Mouse (Mus musculus): ENCODE measurements around the gene Pcx. TPM values are rescaled to one million over a fixed set of nuclear protein-coding genes. Genes with fewer than 3 reads are reported as not detected.
A peak's percentile ranks its signal among the peaks of the same experiment; 100 is the strongest.

Pcx gene
- total and polyA plus RNA-seq, 2 experiments from 2014 or later: 50.5 to 84.0 TPM

GRCm38 (mm10) chr19:4567665-4568064 is 57.4 kb downstream of the Pcx start:
- H3K4me3 ChIP-seq (ENCODE audit: low read length): no peak overlapping the region

GRCm38 (mm10) chr19:4568832-4569231 is 58.6 kb downstream of the Pcx start:
- H3K36me3 ChIP-seq (ENCODE audit: insufficient read depth, low read length): no peaks in the 10 kb centered on the region
- H3K9me3 ChIP-seq (ENCODE audit: low read length): no peaks in the 10 kb centered on the region
- H3K4me1 ChIP-seq (ENCODE audit: insufficient read depth, low read length): no peaks in the 10 kb centered on the region
- no peak overlapping the region for H3K4me3 ChIP-seq (ENCODE audit: low read length)
- DNase-seq (ENCODE audit: low spot score): no peak
- no peak overlapping the region for H3K4me2 ChIP-seq (ENCODE audit: low read depth, low read length)
- no peak overlapping the region for H3K9ac ChIP-seq (replicated peaks; ENCODE audit: low read length)
- 83% methylated on average over 4 of the region's 4 CpGs for WGBS
- H3K27ac ChIP-seq: no peak overlapping the region
- no peak for TF ChIP-seq CTCF (IDR thresholded peaks at IDR 0.05; ENCODE audit: low read depth)
- no peaks in the 10 kb centered on the region for H3K27me3 ChIP-seq (ENCODE audit: insufficient read depth, low read length)
- no peak for ATAC-seq

More at GRCm38 (mm10) chr19:4567665-4568064, 57.4 kb downstream of the Pcx start:
- H3K27me3 ChIP-seq (ENCODE audit: insufficient read depth, low read length): no peaks in the 10 kb centered on the region
- H3K36me3 ChIP-seq (ENCODE audit: insufficient read depth, low read length): no peaks in the 10 kb centered on the region
- no peaks in the 10 kb centered on the region for H3K4me1 ChIP-seq (ENCODE audit: insufficient read depth, low read length)
- no peak overlapping the region for H3K9ac ChIP-seq (replicated peaks; ENCODE audit: low read length)
- no peaks in the 10 kb centered on the region for H3K9me3 ChIP-seq (ENCODE audit: low read length)
- DNase-seq (ENCODE audit: low spot score) (no peak), ATAC-seq (no peak)
- no peak overlapping the region for H3K27ac ChIP-seq
- H3K4me2 ChIP-seq (ENCODE audit: low read depth, low read length): no peak overlapping the region
- no peak for TF ChIP-seq CTCF (IDR thresholded peaks at IDR 0.05; ENCODE audit: low read depth)
- 86% methylated on average over 2 of the region's 2 CpGs for WGBS

- no peak for TF ChIP-seq CTCF (IDR thresholded peaks at IDR 0.05; ENCODE audit: low read depth)
- Histone ChIP-seq H3K27ac (0 out of 2 replicates have a peak overlapping the region, but pooled peaks have one; percentile 20), H3K36me3 (ENCODE audit: insufficient read depth, low read length) (no peaks in the 10 kb centered on the region), H3K4me3 (ENCODE audit: low read length) (no peak overlapping the region), H3K27me3 (ENCODE audit: insufficient read depth, low read length) (no peaks in the 10 kb centered on the region), H3K9ac (replicated peaks; ENCODE audit: low read length) (no peak overlapping the region), H3K9me3 (ENCODE audit: low read length) (no peaks in the 10 kb centered on the region), H3K4me2 (ENCODE audit: low read depth, low read length) (no peak overlapping the region), H3K4me1 (ENCODE audit: insufficient read depth, low read length) (no peaks in the 10 kb centered on the region)
- ATAC-seq (peak; percentile 49; the same call in 1 of the 2 replicates), DNase-seq (ENCODE audit: low spot score) (peak; percentile 30)
- WGBS: 68% methylated on average over 17 of the region's 17 CpGs
Observed at GRCm38 (mm10) chr19:4569356-4570236, 59.3 kb downstream of the Pcx start.

GRCm38 (mm10) chr19:4570237-4570613 is 60.0 kb downstream of the Pcx start:
- H3K9ac ChIP-seq (replicated peaks; ENCODE audit: low read length): no peak overlapping the region
- H3K4me1 ChIP-seq (ENCODE audit: insufficient read depth, low read length): no peaks in the 10 kb centered on the region
- no peak overlapping the region for H3K4me3 ChIP-seq (ENCODE audit: low read length)
- DNase-seq (ENCODE audit: low spot score): no peak
- TF ChIP-seq CTCF (IDR thresholded peaks at IDR 0.05; ENCODE audit: low read depth): no peak
- no peaks in the 10 kb centered on the region for H3K36me3 ChIP-seq (ENCODE audit: insufficient read depth, low read length)
- no peaks in the 10 kb centered on the region for H3K27me3 ChIP-seq (ENCODE audit: insufficient read depth, low read length)
- H3K4me2 ChIP-seq (ENCODE audit: low read depth, low read length): no peak overlapping the region
- peak overlapping the region; percentile 20; the same call in 1 of the 2 replicates for H3K27ac ChIP-seq
- ATAC-seq: no peak
- H3K9me3 ChIP-seq (ENCODE audit: low read length): no peaks in the 10 kb centered on the region
- 79% methylated on average over 11 of the region's 11 CpGs for WGBS

- no peak overlapping the region for H3K4me2 ChIP-seq (ENCODE audit: low read depth, low read length)
- H3K9me3 ChIP-seq (ENCODE audit: low read length): no peaks in the 10 kb centered on the region
- WGBS: 85% methylated on average over 6 of the region's 6 CpGs
- H3K4me3 ChIP-seq (ENCODE audit: low read length): no peak overlapping the region
- DNase-seq (ENCODE audit: low spot score): no peak
- H3K27ac ChIP-seq: peak overlapping the region; percentile 20; the same call in 1 of the 2 replicates
- no peaks in the 10 kb centered on the region for H3K36me3 ChIP-seq (ENCODE audit: insufficient read depth, low read length)
- H3K27me3 ChIP-seq (ENCODE audit: insufficient read depth, low read length): no peaks in the 10 kb centered on the region
- no peaks in the 10 kb centered on the region for H3K4me1 ChIP-seq (ENCODE audit: insufficient read depth, low read length)
- no peak overlapping the region for H3K9ac ChIP-seq (replicated peaks; ENCODE audit: low read length)
- no peak for ATAC-seq
- no peak for TF ChIP-seq CTCF (IDR thresholded peaks at IDR 0.05; ENCODE audit: low read depth)
Observed at GRCm38 (mm10) chr19:4570815-4571214, 60.5 kb downstream of the Pcx start.

GRCm38 (mm10) chr19:4571658-4572057 is 61.4 kb downstream of the Pcx start:
- Histone ChIP-seq H3K27me3 (ENCODE audit: insufficient read depth, low read length) (no peaks in the 10 kb centered on the region), H3K4me1 (ENCODE audit: insufficient read depth, low read length) (no peaks in the 10 kb centered on the region), H3K4me2 (ENCODE audit: low read depth, low read length) (no peak overlapping the region), H3K9me3 (ENCODE audit: low read length) (no peaks in the 10 kb centered on the region), H3K36me3 (ENCODE audit: insufficient read depth, low read length) (no peaks in the 10 kb centered on the region), H3K27ac (peak overlapping the region; percentile 45; the same call in 1 of the 2 replicates), H3K9ac (replicated peaks; ENCODE audit: low read length) (no peak overlapping the region), H3K4me3 (ENCODE audit: low read length) (no peak overlapping the region)
- 68% methylated on average over 1 of the region's 1 CpGs for WGBS
- DNase-seq (ENCODE audit: low spot score) (no peak), ATAC-seq (no peak)
- TF ChIP-seq CTCF (IDR thresholded peaks at IDR 0.05; ENCODE audit: low read depth): no peak

GRCm38 (mm10) chr19:4572061-4572460 is 61.8 kb downstream of the Pcx start:
- no peak for ATAC-seq
- no peak for DNase-seq (ENCODE audit: low spot score)
- WGBS: 39% methylated on average over 4 of the region's 4 CpGs
- TF ChIP-seq CTCF (IDR thresholded peaks at IDR 0.05; ENCODE audit: low read depth): no peak
- Histone ChIP-seq H3K4me1 (ENCODE audit: insufficient read depth, low read length) (no peaks in the 10 kb centered on the region), H3K9me3 (ENCODE audit: low read length) (no peaks in the 10 kb centered on the region), H3K4me2 (ENCODE audit: low read depth, low read length) (no peak overlapping the region), H3K27ac (peak overlapping the region; percentile 45; the same call in 1 of the 2 replicates), H3K4me3 (ENCODE audit: low read length) (no peak overlapping the region), H3K36me3 (ENCODE audit: insufficient read depth, low read length) (no peaks in the 10 kb centered on the region), H3K9ac (replicated peaks; ENCODE audit: low read length) (no peak overlapping the region), H3K27me3 (ENCODE audit: insufficient read depth, low read length) (no peaks in the 10 kb centered on the region)
